Mouse (Mus musculus) hindbrain, embryonic 11.5 days (tissue): ENCODE data around the gene Jsrp1. TPM values are rescaled to one million over a fixed set of nuclear protein-coding genes. Genes with fewer than 3 reads are reported as not detected.

ENCODE experiments used
- ATAC-seq: fragments of 200-750 bp; cut with Nextera tagmentation; 2 replicates; pipeline ENCODE4 v1.8.0; 2017; ENCODE audit warnings: mild to moderate bottlenecking, moderate TSS enrichment, moderate library complexity; ENCODE audit not compliant: low FRiP score
- DNase-seq: peaks from one replicate; pipeline ENCODE4 v3.0.0-alpha.2; 2015; ENCODE audit warnings: low spot score
- H3K27ac ChIP-seq: fragments of 300-500 bp; sonication (generic); 2 replicates; pipeline ENCODE4 v1.5.1; 2014; ENCODE audit warnings: mild to moderate bottlenecking, low read depth, low read length
- H3K27me3 ChIP-seq: fragments of 300-500 bp; sonication (generic); 2 replicates; pipeline ENCODE4 v1.6.1; 2014; ENCODE audit warnings: mild to moderate bottlenecking, low read length, moderate library complexity, mixed read lengths; ENCODE audit not compliant: control insufficient read depth, insufficient read depth
- H3K36me3 ChIP-seq: fragments of 300-500 bp; sonication (generic); 2 replicates; pipeline ENCODE4 v1.6.1; 2014; ENCODE audit warnings: mild to moderate bottlenecking, low read length, moderate library complexity, mixed read lengths; ENCODE audit not compliant: control insufficient read depth, insufficient read depth
- H3K4me1 ChIP-seq: fragments of 300-500 bp; sonication (generic); replicated peaks from 2 replicates; pipeline ENCODE4 v1.6.1; 2014; ENCODE audit warnings: low read length, mixed read lengths; ENCODE audit not compliant: control insufficient read depth, insufficient read depth
- H3K4me2 ChIP-seq: fragments of 300-500 bp; sonication (generic); replicated peaks from 2 replicates; pipeline ENCODE4 v1.6.1; 2014; ENCODE audit warnings: mild to moderate bottlenecking, low read depth, low read length
- H3K4me3 ChIP-seq: fragments of 300-500 bp; sonication (generic); 2 replicates; pipeline ENCODE4 v1.5.1; 2014; ENCODE audit warnings: low read depth, low read length
- H3K9ac ChIP-seq: fragments of 300-500 bp; sonication (generic); 2 replicates; pipeline ENCODE4 v1.6.1; 2014; ENCODE audit warnings: low read depth, low read length
- H3K9me3 ChIP-seq: fragments of 300-500 bp; sonication (generic); 2 replicates; pipeline ENCODE4 v1.6.1; 2016; ENCODE audit warnings: low read length; ENCODE audit not compliant: control insufficient read depth
- WGBS: fragments of 180-500 bp; shearing (Covaris S2); extraction: QIAGEN DNeasy Blood & Tissue Kit; methylation state at CpG from one replicate; pipeline ENCODE4 v1.1.7; 2014; 5-methylcytosine and 5-hydroxymethylcytosine counted together
- polyA plus RNA-seq: library from polyadenylated mRNA; unstranded; fragments of >200 nt; fragmentation: Nextera tagmentation; extraction: Ambion mirVana; gene quantifications from 2 replicates; pipeline ENCODE4 v1.2.1, GENCODE M21; 2014

Gene Jsrp1
- polyA plus RNA-seq, 1 experiment from 2014 or later: 0.36 TPM

GRCm38 (mm10) chr10:80784302-80784701 lies 29.0 kb downstream of the Jsrp1 start:
- Histone ChIP-seq H3K4me3 (no peak overlapping the region), H3K4me2 (no peak overlapping the region), H3K4me1 (no peaks in the 10 kb centered on the region), H3K9ac (no peak overlapping the region), H3K9me3 (no peaks in the 10 kb centered on the region), H3K27ac (no peak overlapping the region), H3K36me3 (peaks cover 32% of the 10 kb centered on the region), H3K27me3 (no peaks in the 10 kb centered on the region)
- 86% methylated on average over 2 of the region's 2 CpGs for WGBS
- DNase-seq (no peak), ATAC-seq (no peak)

DNA sequence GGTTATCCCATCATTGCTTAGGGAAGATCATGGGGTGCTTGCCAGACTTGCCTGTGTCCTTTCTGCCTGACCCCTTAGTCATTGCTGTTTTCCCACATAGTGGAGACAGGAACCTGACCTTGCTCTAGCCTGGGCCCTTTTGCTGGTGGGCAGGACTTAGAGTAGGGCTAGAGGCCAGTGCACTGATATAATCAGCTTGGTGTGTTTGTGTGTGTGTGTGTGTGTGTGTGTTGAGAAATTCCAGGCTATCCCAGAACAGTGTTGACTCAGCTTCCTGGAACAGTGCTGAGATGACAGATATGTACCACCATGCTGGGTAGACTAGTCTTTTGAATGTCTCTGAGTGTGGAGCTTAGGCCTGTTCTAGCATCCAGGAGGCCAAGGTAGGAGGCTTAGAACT lies 33.7 kb downstream of the Jsrp1 start:
- Histone ChIP-seq H3K9me3 (no peaks in the 10 kb centered on the region), H3K36me3 (peaks cover 14% of the 10 kb centered on the region), H3K4me2 (no peak overlapping the region), H3K27me3 (no peaks in the 10 kb centered on the region), H3K4me3 (no peak overlapping the region), H3K27ac (no peak overlapping the region), H3K9ac (no peak overlapping the region), H3K4me1 (no peaks in the 10 kb centered on the region)
- ATAC-seq (no peak), DNase-seq (no peak)

GRCm38 (mm10) chr10:80777123-80777522 lies 36.2 kb downstream of the Jsrp1 start:
- H3K27ac ChIP-seq: no peak overlapping the region
- no peak overlapping the region for H3K4me3 ChIP-seq
- no peak overlapping the region for H3K4me2 ChIP-seq
- 96% methylated on average over 5 of the region's 5 CpGs for WGBS
- H3K27me3 ChIP-seq: no peaks in the 10 kb centered on the region
- H3K9ac ChIP-seq: no peak overlapping the region
- DNase-seq (no peak), ATAC-seq (no peak)
- no peaks in the 10 kb centered on the region for H3K9me3 ChIP-seq
- H3K36me3 ChIP-seq: peaks cover 6% of the 10 kb centered on the region
- H3K4me1 ChIP-seq: no peaks in the 10 kb centered on the region

DNA sequence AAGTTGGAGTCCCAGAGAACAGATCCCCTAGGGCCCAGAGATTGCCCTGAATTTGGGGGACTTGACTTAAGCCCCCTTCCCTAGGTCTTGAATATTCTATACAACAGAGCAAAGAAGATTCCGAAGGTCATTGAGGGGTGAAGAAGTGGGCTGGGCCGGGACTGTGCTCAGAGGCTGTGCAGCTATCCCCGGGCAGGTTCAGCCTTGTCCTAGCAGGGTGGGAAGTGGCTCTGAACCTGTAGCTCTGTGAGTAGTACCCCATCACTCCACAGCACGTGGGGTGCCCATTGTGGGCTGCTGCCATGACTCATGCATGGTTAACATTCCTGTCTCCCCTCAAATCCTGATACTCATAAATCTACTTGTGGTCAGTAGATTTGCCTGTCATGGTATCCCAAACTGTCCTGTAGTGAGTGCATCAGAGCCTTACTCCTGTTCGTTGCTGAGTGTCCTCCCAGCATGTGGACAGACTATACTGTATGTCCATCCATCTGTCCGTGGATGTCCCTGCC lies 36.9 kb downstream of the Jsrp1 start:
- H3K27me3 ChIP-seq: no peaks in the 10 kb centered on the region
- ATAC-seq (no peak), DNase-seq (no peak)
- no peak overlapping the region for H3K4me2 ChIP-seq
- no peaks in the 10 kb centered on the region for H3K4me1 ChIP-seq
- H3K9me3 ChIP-seq: no peaks in the 10 kb centered on the region
- H3K36me3 ChIP-seq: peaks cover 3% of the 10 kb centered on the region
- no peak overlapping the region for H3K27ac ChIP-seq
- H3K9ac ChIP-seq: no peak overlapping the region
- 88% methylated on average over 6 of the region's 6 CpGs for WGBS
- no peak overlapping the region for H3K4me3 ChIP-seq

GRCm38 (mm10) chr10:80775731-80776130 lies 37.6 kb downstream of the Jsrp1 start:
- 91% methylated on average over 4 of the region's 4 CpGs for WGBS
- Histone ChIP-seq H3K27me3 (no peaks in the 10 kb centered on the region), H3K4me1 (no peaks in the 10 kb centered on the region), H3K4me2 (no peak overlapping the region), H3K36me3 (peaks cover 7% of the 10 kb centered on the region; the same call in 1 of the 2 replicates), H3K27ac (no peak overlapping the region), H3K9me3 (no peaks in the 10 kb centered on the region), H3K4me3 (no peak overlapping the region), H3K9ac (no peak overlapping the region)
- ATAC-seq (no peak), DNase-seq (no peak)

- Histone ChIP-seq H3K27ac (no peak overlapping the region), H3K9me3 (no peaks in the 10 kb centered on the region), H3K9ac (no peak overlapping the region), H3K4me1 (no peaks in the 10 kb centered on the region), H3K4me3 (no peak overlapping the region), H3K36me3 (peaks cover 7% of the 10 kb centered on the region; the same call in 1 of the 2 replicates), H3K27me3 (no peaks in the 10 kb centered on the region), H3K4me2 (no peak overlapping the region)
- DNase-seq (no peak), ATAC-seq (no peak)
- WGBS: 92% methylated on average over 4 of the region's 4 CpGs
Measured at GRCm38 (mm10) chr10:80774981-80775380, 38.3 kb downstream of the Jsrp1 start.

GRCm38 (mm10) chr10:80774549-80774948 lies 38.7 kb downstream of the Jsrp1 start:
- H3K36me3 ChIP-seq: peaks cover 7% of the 10 kb centered on the region; the same call in 1 of the 2 replicates
- peak; percentile 22; the same call in 1 of the 2 replicates for ATAC-seq

GRCm38 (mm10) chr10:80773816-80774215 lies 39.5 kb downstream of the Jsrp1 start:
- Histone ChIP-seq H3K27ac (no peak overlapping the region), H3K36me3 (peaks cover 11% of the 10 kb centered on the region; the same call in 1 of the 2 replicates), H3K4me2 (no peak overlapping the region), H3K4me1 (no peaks in the 10 kb centered on the region), H3K4me3 (no peak overlapping the region), H3K9ac (no peak overlapping the region), H3K9me3 (no peaks in the 10 kb centered on the region), H3K27me3 (no peaks in the 10 kb centered on the region)
- ATAC-seq (no peak), DNase-seq (no peak)
- 88% methylated on average over 5 of the region's 5 CpGs for WGBS

More at GRCm38 (mm10) chr10:80774549-80774948, 38.7 kb downstream of the Jsrp1 start:
- H3K27ac ChIP-seq: no peak overlapping the region
- H3K4me1 ChIP-seq: no peaks in the 10 kb centered on the region
- H3K9me3 ChIP-seq: no peaks in the 10 kb centered on the region
- 62% methylated on average over 2 of the region's 2 CpGs for WGBS
- DNase-seq: peak; percentile 82
- no peak overlapping the region for H3K9ac ChIP-seq
- no peak overlapping the region for H3K4me2 ChIP-seq
- no peak overlapping the region for H3K4me3 ChIP-seq
- H3K27me3 ChIP-seq: no peaks in the 10 kb centered on the region

DNA sequence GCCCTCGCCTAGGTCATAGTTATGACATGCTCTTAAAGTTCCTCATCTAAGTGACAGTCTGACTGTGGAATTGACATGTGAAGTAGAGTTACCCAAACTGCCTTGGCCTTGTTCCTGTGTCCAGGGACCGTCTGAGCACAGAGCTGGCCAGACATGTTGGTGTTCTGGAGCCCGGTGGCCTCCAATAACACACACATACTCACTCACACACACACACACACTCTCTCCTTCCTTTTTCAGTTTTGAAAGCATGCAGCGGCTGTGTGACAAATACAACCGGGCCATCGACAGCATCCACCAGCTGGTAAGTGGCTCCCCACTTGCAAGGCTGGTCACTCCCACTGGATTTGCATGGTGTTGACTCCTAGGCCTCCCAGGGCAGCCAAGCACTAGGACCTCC lies 44.9 kb downstream of the Jsrp1 start:
- Histone ChIP-seq H3K36me3 (0 out of 2 replicates have a peak, but pooled peaks cover 8% of the 10 kb centered on the region), H3K4me1 (no peaks in the 10 kb centered on the region), H3K27ac (no peak overlapping the region), H3K27me3 (no peaks in the 10 kb centered on the region), H3K9ac (no peak overlapping the region), H3K9me3 (no peaks in the 10 kb centered on the region), H3K4me3 (no peak overlapping the region), H3K4me2 (no peak overlapping the region)
- 87% methylated on average over 6 of the region's 6 CpGs for WGBS
- no peak for ATAC-seq
- no peak for DNase-seq
